Mouse (Mus musculus): Measurements from ENCODE around the gene Carns1. TPM values are rescaled to one million over a fixed set of nuclear protein-coding genes. Genes with fewer than 3 reads are reported as not detected.

The Carns1 gene
- total and polyA plus RNA-seq, 3 experiments = 1.7 to 4.0 (median 3.8) TPM

DNA sequence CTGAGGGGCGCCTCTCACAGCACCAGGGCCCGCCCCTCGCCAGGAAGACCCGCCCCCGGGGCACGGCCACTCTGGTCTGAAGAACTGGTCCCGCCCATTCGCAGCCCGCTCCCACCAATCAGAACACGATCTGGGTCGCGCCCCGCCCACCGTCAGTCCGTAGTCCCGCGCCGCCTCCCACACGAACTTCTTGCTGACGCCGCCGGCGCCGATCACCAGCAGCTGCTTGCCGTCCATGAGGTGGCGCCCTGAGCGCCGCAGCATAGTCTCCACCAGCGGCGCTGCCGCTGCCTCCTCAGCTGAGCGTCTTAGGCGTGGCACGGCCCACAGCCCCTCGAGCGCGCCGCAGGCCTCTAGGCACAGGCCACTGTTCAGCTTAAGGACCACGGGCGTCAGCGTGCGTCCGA, 5.9 kb downstream of the Carns1 start:
- H3K9ac ChIP-seq (ENCODE audit: insufficient read depth, low read depth) = peak overlapping the region; percentile 79
- H3K4me2 ChIP-seq (ENCODE audit: insufficient read depth, low read depth, poor library complexity, severe bottlenecking) = peak overlapping the region; percentile 72
- H3K27me3 ChIP-seq (replicated peaks) = no peaks in the 10 kb centered on the region
- TF ChIP-seq ZMIZ1 (IDR thresholded peaks at IDR 0.05; ENCODE audit: low read depth, low read length) (peak; percentile 78), RAD21 (IDR thresholded peaks at IDR 0.05; ENCODE audit: low read depth, low read length) (peak; percentile 60), EP300 (IDR thresholded peaks at IDR 0.05; ENCODE audit: low read length) (no peak), CTCF (conservative IDR thresholded peaks at IDR 0.05 in 1 of 2, IDR thresholded peaks at IDR 0.05 in 1 of 2; ENCODE audit: low read depth in 2 of 2, low read length in 2 of 2) (peak in 1 of 2 experiments; percentile 99; a peak in 2 of 4 replicates), NRF1 (IDR thresholded peaks at IDR 0.05; ENCODE audit: low read depth, low read length) (peak; percentile 57), MAFK (IDR thresholded peaks at IDR 0.05; ENCODE audit: insufficient replicate concordance, low read length) (0 out of 2 replicates have a peak, but pooled peaks have one; percentile 5), JUND (conservative IDR thresholded peaks at IDR 0.05; ENCODE audit: low read depth, low read length) (no peak), GABPA (IDR thresholded peaks at IDR 0.05; ENCODE audit: insufficient replicate concordance, low read depth, low read length) (no peak), MYC (IDR thresholded peaks at IDR 0.05; ENCODE audit: low read depth, low read length) (peak; percentile 36; the same call in 1 of the 2 replicates), POLR2AphosphoS2 (IDR thresholded peaks at IDR 0.05; ENCODE audit: low read depth, low read length) (no peak), E2F4 (IDR thresholded peaks at IDR 0.05; ENCODE audit: insufficient replicate concordance, low read depth, low read length) (no peak), KAT2A (IDR thresholded peaks at IDR 0.05; ENCODE audit: insufficient replicate concordance, low read length) (no peak), MAX (IDR thresholded peaks at IDR 0.05; ENCODE audit: low read length) (peak; percentile 37; the same call in 1 of the 2 replicates), NELFE (IDR thresholded peaks at IDR 0.05; ENCODE audit: low read depth, low read length) (no peak; the same call in 1 of the 2 replicates), HCFC1 (IDR thresholded peaks at IDR 0.05; ENCODE audit: low read depth, low read length) (peak; percentile 45; the same call in 1 of the 2 replicates), TCF12 (IDR thresholded peaks at IDR 0.05; ENCODE audit: low read depth, low read length) (peak; percentile 62; the same call in 1 of the 2 replicates), USF2 (conservative IDR thresholded peaks at IDR 0.05; ENCODE audit: low read depth, low read length) (no peak), SMC3 (IDR thresholded peaks at IDR 0.05; ENCODE audit: low read depth, low read length) (peak; percentile 87), MXI1 (IDR thresholded peaks at IDR 0.05; ENCODE audit: low read depth, low read length) (peak; percentile 74), PAX5 (IDR thresholded peaks at IDR 0.05; ENCODE audit: low read length) (no peak), TBP (conservative IDR thresholded peaks at IDR 0.05; ENCODE audit: low read depth, low read length) (0 out of 2 replicates have a peak, but pooled peaks have one; percentile 50), SIN3A (IDR thresholded peaks at IDR 0.05; ENCODE audit: low read length) (peak; percentile 85), UBTF (IDR thresholded peaks at IDR 0.05; ENCODE audit: low read depth, low read length) (peak; percentile 92; the same call in 1 of the 2 replicates), BHLHE40 (IDR thresholded peaks at IDR 0.05; ENCODE audit: low read depth, low read length) (peak; percentile 51; the same call in 1 of the 2 replicates), ZNF384 (IDR thresholded peaks at IDR 0.05; ENCODE audit: low read depth, low read length) (no peak), IRF4 (IDR thresholded peaks at IDR 0.05; ENCODE audit: low read depth, low read length) (peak; percentile 48; the same call in 1 of the 2 replicates), ELF1 (IDR thresholded peaks at IDR 0.05; ENCODE audit: low read depth, low read length) (peak; percentile 32; the same call in 1 of the 2 replicates), MEF2A (IDR thresholded peaks at IDR 0.05; ENCODE audit: borderline replicate concordance, low read depth, low read length) (peak; percentile 36; the same call in 1 of the 2 replicates), POLR2A (IDR thresholded peaks at IDR 0.05; ENCODE audit: low read depth, low read length) (peak; percentile 76)
- dilution Hi-C loops (cut with MboI; ENCODE audit: extremely low pct_ligation_motif_present, extremely low pct_unique_long_range_greater_than_20kb, low sequenced_read_pairs) = no loop called here
- DNase-seq (ENCODE audit: extremely low read depth) = peak; percentile 96
- H3K27ac ChIP-seq (ENCODE audit: insufficient read depth, low read depth) = peak overlapping the region; percentile 65
- peak overlapping the region; percentile 41 to 62 (median 53) for H3K4me3 ChIP-seq (replicated peaks in 1 of 3; ENCODE audit: low read depth in 2 of 3, low read length in 2 of 3, poor library complexity in 1 of 3)
- in situ Hi-C loops (cut with MboI; ENCODE audit: low pct_ligation_motif_present, low pct_unique_long_range_greater_than_20kb, low sequenced_read_pairs) = no loop called here
- peaks cover 2% of the 10 kb centered on the region for H3K9me3 ChIP-seq (replicated peaks; ENCODE audit: low read length)
- peaks cover 11 to 52% of the 10 kb centered on the region in 2 experiments for H3K4me1 ChIP-seq (ENCODE audit: control insufficient read depth in 1 of 2, insufficient read depth in 2 of 2)
- H3K79me2 ChIP-seq (replicated peaks; ENCODE audit: control insufficient read depth, extremely low read depth, insufficient read depth, poor library complexity, severe bottlenecking) = no peaks in the 10 kb centered on the region
- H3K36me3 ChIP-seq (replicated peaks in 1 of 2; ENCODE audit: control insufficient read depth in 1 of 2, insufficient read depth in 1 of 2, low read length in 1 of 2) = peaks cover 0 to 29% of the 10 kb centered on the region in 2 experiments
